Mouse (Mus musculus): ENCODE results near the gene BC034090. TPM values are rescaled to one million over a fixed set of nuclear protein-coding genes. Genes with fewer than 3 reads are reported as not detected.

The BC034090 gene
- total and polyA plus RNA-seq, 2 experiments from 2014 or later = 3.7 to 16.1 TPM

- H3K4me2 ChIP-seq (ENCODE audit: low read depth, low read length) = no peak overlapping the region
- H3K27ac ChIP-seq = peak overlapping the region; percentile 90
- WGBS = 35% methylated on average over 12 of the region's 12 CpGs
- no peaks in the 10 kb centered on the region for H3K27me3 ChIP-seq (ENCODE audit: insufficient read depth, low read length)
- peaks cover 35% of the 10 kb centered on the region for H3K4me1 ChIP-seq (ENCODE audit: insufficient read depth, low read length)
- H3K9ac ChIP-seq (replicated peaks; ENCODE audit: low read length) = no peak overlapping the region
- H3K36me3 ChIP-seq (ENCODE audit: insufficient read depth, low read length) = no peaks in the 10 kb centered on the region
- TF ChIP-seq CTCF (IDR thresholded peaks at IDR 0.05; ENCODE audit: low read depth) = no peak
- DNase-seq (ENCODE audit: low spot score) = peak; percentile 48
- no peaks in the 10 kb centered on the region for H3K9me3 ChIP-seq (ENCODE audit: low read length)
- no peak overlapping the region for H3K4me3 ChIP-seq (ENCODE audit: low read length)
- ATAC-seq = peak; percentile 10; the same call in 1 of the 2 replicates
Observed at GRCm38 (mm10) chr1:155232385-155232784, 11.9 kb downstream of the BC034090 start.

DNA sequence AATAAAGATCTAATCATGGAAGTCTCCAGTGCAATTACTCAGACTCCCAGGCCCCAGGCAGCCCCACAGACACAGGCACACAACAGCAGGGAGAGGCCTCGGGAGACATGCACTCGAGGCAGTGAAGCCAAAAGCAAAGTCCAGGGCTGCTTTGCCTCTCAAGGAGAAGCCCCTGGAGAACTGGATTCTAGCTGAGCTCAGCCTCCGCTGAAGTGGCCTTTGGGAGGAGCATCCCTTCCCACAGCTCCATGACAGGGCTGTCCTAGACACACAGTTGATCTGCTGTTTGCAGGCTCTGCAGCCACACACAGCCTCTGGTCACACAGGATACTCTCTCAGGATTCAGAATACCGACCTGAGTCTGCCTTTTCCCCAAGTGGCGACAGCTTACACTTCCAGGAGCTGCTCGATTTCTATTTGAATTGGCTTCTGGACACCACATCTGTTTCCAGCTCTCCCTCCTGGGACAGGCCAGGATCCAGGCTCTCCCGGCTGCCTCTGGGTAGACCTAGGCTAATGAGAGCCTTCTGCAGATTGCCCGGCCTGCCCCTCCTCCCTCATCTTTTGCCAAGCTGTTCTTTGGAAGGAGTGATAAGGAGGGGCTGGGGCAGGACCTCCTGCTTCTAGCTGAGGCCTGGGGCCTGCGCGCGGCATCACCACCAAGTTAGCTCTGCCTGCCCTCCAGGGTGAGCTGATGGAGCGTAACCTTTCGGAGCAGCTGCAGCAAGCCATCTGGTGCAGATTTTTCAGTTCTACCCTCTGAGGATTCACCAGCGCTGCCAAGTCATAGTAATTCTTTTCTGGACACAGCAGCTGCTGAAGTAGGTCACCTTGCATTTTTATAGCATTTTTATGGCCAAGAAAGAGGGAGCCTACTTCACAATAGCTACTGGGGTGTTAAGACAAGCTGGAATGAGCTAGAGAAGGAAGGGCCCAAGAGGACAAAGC, 14.5 kb downstream of the BC034090 start:
- peak overlapping the region; percentile 30; the same call in 1 of the 2 replicates for H3K9ac ChIP-seq (replicated peaks; ENCODE audit: low read length)
- peak overlapping the region; percentile 90 for H3K27ac ChIP-seq
- WGBS = 19% methylated on average over 14 of the region's 14 CpGs
- TF ChIP-seq CTCF (IDR thresholded peaks at IDR 0.05; ENCODE audit: low read depth) = no peak
- no peaks in the 10 kb centered on the region for H3K36me3 ChIP-seq (ENCODE audit: insufficient read depth, low read length)
- H3K4me1 ChIP-seq (ENCODE audit: insufficient read depth, low read length) = peaks cover 30% of the 10 kb centered on the region
- no peaks in the 10 kb centered on the region for H3K9me3 ChIP-seq (ENCODE audit: low read length)
- 0 out of 2 replicates have a peak overlapping the region, but pooled peaks have one; percentile 3 for H3K4me2 ChIP-seq (ENCODE audit: low read depth, low read length)
- ATAC-seq (peak; percentile 58), DNase-seq (ENCODE audit: low spot score) (peak; percentile 74)
- H3K4me3 ChIP-seq (ENCODE audit: low read length) = no peak overlapping the region
- H3K27me3 ChIP-seq (ENCODE audit: insufficient read depth, low read length) = no peaks in the 10 kb centered on the region

- no peak overlapping the region for H3K27ac ChIP-seq
- H3K9me3 ChIP-seq (ENCODE audit: low read length) = no peaks in the 10 kb centered on the region
- H3K4me1 ChIP-seq (ENCODE audit: insufficient read depth, low read length) = peaks cover 12% of the 10 kb centered on the region
- ATAC-seq (peak; percentile 78), DNase-seq (ENCODE audit: low spot score) (peak; percentile 91)
- H3K9ac ChIP-seq (replicated peaks; ENCODE audit: low read length) = no peak overlapping the region
- TF ChIP-seq CTCF (IDR thresholded peaks at IDR 0.05; ENCODE audit: low read depth) = peak; percentile 97
- H3K27me3 ChIP-seq (ENCODE audit: insufficient read depth, low read length) = no peaks in the 10 kb centered on the region
- 0 out of 2 replicates have a peak, but pooled peaks cover 4% of the 10 kb centered on the region for H3K36me3 ChIP-seq (ENCODE audit: insufficient read depth, low read length)
- H3K4me3 ChIP-seq (ENCODE audit: low read length) = no peak overlapping the region
- peak overlapping the region; percentile 24; the same call in 1 of the 2 replicates for H3K4me2 ChIP-seq (ENCODE audit: low read depth, low read length)
- WGBS = 30% methylated on average over 16 of the region's 16 CpGs
Observed at GRCm38 (mm10) chr1:155223849-155224554, 20.2 kb downstream of the BC034090 start.

- no peak for TF ChIP-seq CTCF (IDR thresholded peaks at IDR 0.05; ENCODE audit: low read depth)
Observed at GRCm38 (mm10) chr1:155223036-155223435, 21.2 kb downstream of the BC034090 start.

DNA sequence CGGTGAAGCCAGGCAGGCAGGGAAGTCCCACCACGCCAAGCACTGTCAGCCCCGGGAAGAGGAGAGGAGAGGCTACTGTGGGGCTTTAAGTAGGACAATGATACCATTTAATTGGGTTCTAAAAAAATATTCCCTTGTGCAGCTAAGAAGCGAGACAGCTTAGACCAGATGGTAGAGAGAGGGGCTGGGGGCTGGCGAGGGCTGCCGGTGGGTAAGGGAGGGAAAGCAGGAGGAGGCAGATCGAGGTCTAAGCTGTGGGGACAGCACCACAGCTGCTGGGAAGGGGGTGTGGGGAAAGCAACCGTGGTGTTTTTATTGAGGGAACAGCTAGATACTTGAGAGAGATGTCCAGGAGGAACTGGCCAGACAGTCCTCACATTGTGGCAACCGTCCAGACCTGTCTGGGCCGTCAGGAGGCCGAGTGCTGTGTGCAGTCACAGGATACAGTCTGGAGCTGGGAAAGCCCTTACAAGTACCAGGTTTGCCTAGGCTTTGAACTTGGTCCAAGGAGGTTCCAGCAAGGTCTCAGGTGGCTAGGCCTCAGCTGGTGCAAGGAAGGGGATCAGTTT, 22.1 kb downstream of the BC034090 start:
- ATAC-seq (peak; percentile 22; the same call in 1 of the 2 replicates), DNase-seq (ENCODE audit: low spot score) (peak; percentile 48)
- Histone ChIP-seq H3K4me3 (ENCODE audit: low read length) (no peak overlapping the region), H3K27me3 (ENCODE audit: insufficient read depth, low read length) (no peaks in the 10 kb centered on the region), H3K36me3 (ENCODE audit: insufficient read depth, low read length) (0 out of 2 replicates have a peak, but pooled peaks cover 4% of the 10 kb centered on the region), H3K4me1 (ENCODE audit: insufficient read depth, low read length) (peaks cover 12% of the 10 kb centered on the region), H3K9ac (replicated peaks; ENCODE audit: low read length) (0 out of 2 replicates have a peak overlapping the region, but pooled peaks have one; percentile 6), H3K27ac (peak overlapping the region; percentile 45; the same call in 1 of the 2 replicates), H3K4me2 (ENCODE audit: low read depth, low read length) (no peak overlapping the region), H3K9me3 (ENCODE audit: low read length) (no peaks in the 10 kb centered on the region)
- WGBS = 29% methylated on average over 11 of the region's 11 CpGs
- TF ChIP-seq CTCF (IDR thresholded peaks at IDR 0.05; ENCODE audit: low read depth) = no peak

More at GRCm38 (mm10) chr1:155223036-155223435, 21.2 kb downstream of the BC034090 start:
- H3K27ac ChIP-seq = no peak overlapping the region
- H3K9ac ChIP-seq (replicated peaks; ENCODE audit: low read length) = no peak overlapping the region
- WGBS = 82% methylated on average over 6 of the region's 6 CpGs
- H3K4me3 ChIP-seq (ENCODE audit: low read length) = no peak overlapping the region
- H3K9me3 ChIP-seq (ENCODE audit: low read length) = no peaks in the 10 kb centered on the region
- no peaks in the 10 kb centered on the region for H3K27me3 ChIP-seq (ENCODE audit: insufficient read depth, low read length)
- DNase-seq (ENCODE audit: low spot score) = no peak
- 0 out of 2 replicates have a peak, but pooled peaks cover 4% of the 10 kb centered on the region for H3K36me3 ChIP-seq (ENCODE audit: insufficient read depth, low read length)
- no peak overlapping the region for H3K4me2 ChIP-seq (ENCODE audit: low read depth, low read length)
- H3K4me1 ChIP-seq (ENCODE audit: insufficient read depth, low read length) = peaks cover 12% of the 10 kb centered on the region
- no peak for ATAC-seq

- no peaks in the 10 kb centered on the region for H3K27me3 ChIP-seq (ENCODE audit: insufficient read depth, low read length)
- 0 out of 2 replicates have a peak, but pooled peaks cover 4% of the 10 kb centered on the region for H3K36me3 ChIP-seq (ENCODE audit: insufficient read depth, low read length)
- no peak overlapping the region for H3K4me3 ChIP-seq (ENCODE audit: low read length)
- DNase-seq (ENCODE audit: low spot score) (no peak), ATAC-seq (no peak)
- no peak overlapping the region for H3K9ac ChIP-seq (replicated peaks; ENCODE audit: low read length)
- H3K4me1 ChIP-seq (ENCODE audit: insufficient read depth, low read length) = peaks cover 19% of the 10 kb centered on the region
- no peaks in the 10 kb centered on the region for H3K9me3 ChIP-seq (ENCODE audit: low read length)
- H3K4me2 ChIP-seq (ENCODE audit: low read depth, low read length) = no peak overlapping the region
- no peak overlapping the region for H3K27ac ChIP-seq
- 76% methylated on average over 5 of the region's 5 CpGs for WGBS
- TF ChIP-seq CTCF (IDR thresholded peaks at IDR 0.05; ENCODE audit: low read depth) = no peak
Observed at GRCm38 (mm10) chr1:155218924-155219323, 25.3 kb downstream of the BC034090 start.

All from hindbrain, postnatal 0 days (tissue).